Mouse (Mus musculus): Measurements from ENCODE around the gene Dcun1d4.

DNA sequence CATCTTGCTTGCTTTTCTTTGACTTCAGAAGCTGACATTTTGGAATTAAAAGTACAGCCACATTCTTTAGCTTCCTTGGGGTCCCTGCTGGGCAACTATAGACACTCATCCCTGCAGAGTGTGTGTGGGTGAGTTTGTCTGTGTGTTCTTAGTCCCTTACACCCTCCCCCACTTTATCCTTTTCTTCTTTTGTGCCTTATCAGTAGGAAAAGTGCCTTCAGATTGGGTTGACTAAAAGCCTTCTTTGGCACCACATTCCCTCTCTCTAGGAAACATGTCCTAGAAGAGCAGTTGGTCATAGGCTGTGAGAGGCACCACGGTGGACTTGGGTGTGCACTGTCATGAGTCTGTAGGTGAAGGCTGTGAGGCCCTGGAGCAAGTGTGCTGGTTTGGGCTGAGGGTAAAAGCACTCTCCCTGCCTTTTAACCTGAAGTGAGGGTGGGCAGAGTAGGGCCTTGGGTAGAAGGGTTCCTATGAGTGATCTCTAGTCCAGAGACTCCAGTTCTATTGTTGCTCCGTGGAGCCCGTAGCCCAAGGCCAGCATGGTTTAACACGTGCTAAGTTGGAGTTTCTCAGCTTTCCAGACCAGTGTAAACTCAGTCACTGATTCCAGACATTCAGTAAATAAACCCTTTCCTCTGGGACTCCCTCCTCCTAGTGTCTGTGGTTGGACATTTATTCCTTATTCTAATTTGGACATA, 43.6 kb downstream of the Dcun1d4 start:
- TF ChIP-seq CTCF (IDR thresholded peaks at IDR 0.05; ENCODE audit: control insufficient read depth, insufficient read depth, low read length) (no peak), POLR2A (IDR thresholded peaks at IDR 0.05; ENCODE audit: borderline replicate concordance, control insufficient read depth, low read depth, low read length) (no peak)

Measured in bone marrow, adult 2 months (tissue).